Mouse (Mus musculus) kidney, postnatal 0 days (tissue): ENCODE data around the gene Pik3r1. TPM values are rescaled to one million over a fixed set of nuclear protein-coding genes. Genes with fewer than 3 reads are reported as not detected.

Experiments
- ATAC-seq: fragments of 200-750 bp; cut with Nextera tagmentation; replicated peaks from 2 replicates; pipeline ENCODE4 v1.8.0; 2017; ENCODE audit warnings: low read depth, moderate number of reproducible peaks, moderate TSS enrichment, moderate library complexity; ENCODE audit not compliant: low FRiP score
- DNase-seq: peaks from one replicate; pipeline ENCODE4 v3.0.0-alpha.2; 2016; ENCODE audit warnings: low spot score
- H3K27ac ChIP-seq: fragments of 300-500 bp; sonication (generic); 2 replicates; pipeline ENCODE4 v1.5.1; 2014; ENCODE audit warnings: mild to moderate bottlenecking
- H3K27me3 ChIP-seq: fragments of 300-500 bp; sonication (generic); 2 replicates; pipeline ENCODE4 v1.6.1; 2014; ENCODE audit warnings: low read length, mixed read lengths; ENCODE audit not compliant: insufficient read depth
- H3K36me3 ChIP-seq: fragments of 300-500 bp; sonication (generic); 2 replicates; pipeline ENCODE4 v1.6.1; 2014; ENCODE audit warnings: low read length, mixed read lengths; ENCODE audit not compliant: insufficient read depth
- H3K4me1 ChIP-seq: fragments of 300-500 bp; sonication (generic); replicated peaks from 2 replicates; pipeline ENCODE4 v1.6.1; 2014; ENCODE audit warnings: antibody characterized with exemption, low read length, mixed read lengths; ENCODE audit not compliant: insufficient read depth
- H3K4me2 ChIP-seq: fragments of 300-500 bp; sonication (generic); 2 replicates; pipeline ENCODE4 v1.6.1; 2014; ENCODE audit warnings: mild to moderate bottlenecking, low read length, moderate library complexity, mixed read lengths
- H3K4me3 ChIP-seq: fragments of 300-500 bp; sonication (generic); replicated peaks from 2 replicates; pipeline ENCODE4 v1.5.1; 2014; ENCODE audit warnings: low read depth, low read length
- H3K9ac ChIP-seq: fragments of 300-500 bp; sonication (generic); 2 replicates; pipeline ENCODE4 v1.6.1; 2014; ENCODE audit warnings: low read depth, low read length
- H3K9me3 ChIP-seq: fragments of 300-500 bp; sonication (generic); replicated peaks from 2 replicates; pipeline ENCODE4 v1.6.1; 2016; ENCODE audit warnings: low read length, inconsistent platforms, mixed read lengths
- CTCF ChIP-seq: IDR thresholded peaks from 2 replicates; pipeline ENCODE4 v1.5.1; 2016; ENCODE audit warnings: antibody characterized with exemption, low read depth, mild to moderate bottlenecking, moderate library complexity
- WGBS: fragments of 180-500 bp; shearing (Covaris S2); extraction: QIAGEN DNeasy Blood & Tissue Kit; methylation state at CpG from one replicate; pipeline ENCODE4 v1.1.7; 2014; 5-methylcytosine and 5-hydroxymethylcytosine counted together
- polyA plus RNA-seq: library from polyadenylated mRNA; unstranded; fragments of >200 nt; fragmentation: Nextera tagmentation; extraction: Ambion mirVana; gene quantifications from 2 replicates; pipeline ENCODE4 v1.2.1, GENCODE M21; 2015

Gene Pik3r1
- polyA plus RNA-seq, 1 experiment from 2014 or later = 30.3 TPM

GRCm38 (mm10) chr13:101755228-101755627 lies 12.8 kb downstream of the Pik3r1 start:
- peaks cover 39% of the 10 kb centered on the region for H3K4me1 ChIP-seq
- no peak overlapping the region for H3K4me3 ChIP-seq
- no peaks in the 10 kb centered on the region for H3K9me3 ChIP-seq
- peaks cover 6% of the 10 kb centered on the region; the same call in 1 of the 2 replicates for H3K36me3 ChIP-seq
- ATAC-seq (no peak), DNase-seq (no peak)
- TF ChIP-seq CTCF = no peak
- 64% methylated on average over 2 of the region's 2 CpGs for WGBS
- H3K4me2 ChIP-seq = no peak overlapping the region
- H3K9ac ChIP-seq = no peak overlapping the region
- no peak overlapping the region for H3K27ac ChIP-seq
- no peaks in the 10 kb centered on the region for H3K27me3 ChIP-seq

GRCm38 (mm10) chr13:101753639-101754038 lies 14.4 kb downstream of the Pik3r1 start:
- ATAC-seq (peak; percentile 76; the same call in 1 of the 2 replicates), DNase-seq (no peak)
- 43% methylated on average over 6 of the region's 6 CpGs for WGBS
- Histone ChIP-seq H3K27ac (no peak overlapping the region), H3K9ac (no peak overlapping the region), H3K4me2 (no peak overlapping the region), H3K36me3 (peaks cover 6% of the 10 kb centered on the region; the same call in 1 of the 2 replicates), H3K9me3 (no peaks in the 10 kb centered on the region), H3K4me3 (no peak overlapping the region), H3K27me3 (no peaks in the 10 kb centered on the region), H3K4me1 (peaks cover 26% of the 10 kb centered on the region)
- no peak for TF ChIP-seq CTCF

GRCm38 (mm10) chr13:101751816-101752215 lies 16.2 kb downstream of the Pik3r1 start:
- DNase-seq = no peak
- WGBS = 79% methylated on average over 4 of the region's 4 CpGs
- peaks cover 6% of the 10 kb centered on the region; the same call in 1 of the 2 replicates for H3K36me3 ChIP-seq
- H3K4me2 ChIP-seq = no peak overlapping the region
- H3K4me3 ChIP-seq = no peak overlapping the region
- peaks cover 22% of the 10 kb centered on the region; the same call in 1 of the 2 replicates for H3K4me1 ChIP-seq
- no peaks in the 10 kb centered on the region for H3K27me3 ChIP-seq
- TF ChIP-seq CTCF = no peak
- H3K9ac ChIP-seq = no peak overlapping the region
- ATAC-seq = no peak
- no peak overlapping the region for H3K27ac ChIP-seq
- H3K9me3 ChIP-seq = no peaks in the 10 kb centered on the region

DNA sequence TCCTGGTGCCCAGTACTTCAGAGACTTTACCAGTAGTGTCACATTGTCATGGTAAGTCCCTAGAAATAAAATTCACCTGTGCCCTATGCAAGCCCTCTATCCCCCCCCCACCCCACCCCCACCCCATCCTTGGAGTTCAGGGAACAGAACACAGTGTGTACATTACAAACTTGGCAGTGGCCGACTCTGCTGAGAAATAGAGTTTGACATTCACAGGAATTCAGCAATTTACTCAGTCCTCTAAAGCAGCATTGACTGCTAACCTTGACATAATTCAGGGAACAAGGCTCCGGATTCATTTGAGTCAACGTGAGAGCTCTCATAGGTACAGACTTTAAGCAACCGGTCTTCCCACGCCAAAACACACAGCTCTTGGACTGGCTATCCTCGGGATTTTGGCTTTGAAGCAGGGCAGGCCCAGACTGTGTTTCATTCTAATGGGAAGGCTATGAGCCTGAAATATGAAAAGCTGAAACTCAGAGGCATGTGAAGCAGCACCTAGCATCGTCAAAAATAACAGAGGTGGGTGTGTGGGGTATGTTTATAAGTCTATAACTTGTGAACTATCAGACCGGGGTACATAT lies 21.9 kb downstream of the Pik3r1 start:
- no peak for TF ChIP-seq CTCF
- Histone ChIP-seq H3K4me3 (no peak overlapping the region), H3K36me3 (no peaks in the 10 kb centered on the region), H3K9me3 (no peaks in the 10 kb centered on the region), H3K4me1 (peaks cover 6% of the 10 kb centered on the region; the same call in 1 of the 2 replicates), H3K9ac (no peak overlapping the region), H3K27me3 (no peaks in the 10 kb centered on the region), H3K4me2 (no peak overlapping the region), H3K27ac (no peak overlapping the region)
- DNase-seq (no peak), ATAC-seq (no peak)
- WGBS = 77% methylated on average over 8 of the region's 8 CpGs

DNA sequence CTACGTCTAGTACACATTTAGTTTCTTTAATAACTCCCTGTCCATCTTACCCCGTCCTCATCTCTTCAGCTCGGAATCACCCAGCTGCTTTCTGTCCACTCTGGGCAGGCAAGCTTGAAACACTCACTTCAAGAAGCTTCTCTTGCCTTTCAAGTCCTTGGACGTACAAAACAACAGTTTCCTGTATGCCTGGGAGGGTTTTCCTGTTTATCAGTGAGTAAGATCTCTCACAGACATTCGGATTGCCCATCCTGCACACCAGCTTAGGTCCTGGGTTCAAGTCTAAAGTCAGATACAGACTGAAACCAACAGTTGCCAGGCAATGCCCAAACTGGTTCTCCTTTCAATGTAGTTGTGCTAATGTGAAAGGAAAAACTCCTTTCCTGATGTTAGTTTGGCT lies 23.1 kb downstream of the Pik3r1 start:
- peaks cover 8% of the 10 kb centered on the region for H3K4me1 ChIP-seq
- no peak overlapping the region for H3K4me2 ChIP-seq
- WGBS = 45% methylated on average over 5 of the region's 5 CpGs
- H3K36me3 ChIP-seq = no peaks in the 10 kb centered on the region
- no peak overlapping the region for H3K4me3 ChIP-seq
- no peaks in the 10 kb centered on the region for H3K27me3 ChIP-seq
- ATAC-seq (no peak), DNase-seq (no peak)
- no peak overlapping the region for H3K9ac ChIP-seq
- H3K9me3 ChIP-seq = no peaks in the 10 kb centered on the region
- no peak overlapping the region for H3K27ac ChIP-seq
- TF ChIP-seq CTCF = no peak

- Histone ChIP-seq H3K4me1 (peaks cover 15% of the 10 kb centered on the region), H3K27ac (no peak overlapping the region), H3K9me3 (no peaks in the 10 kb centered on the region), H3K9ac (no peak overlapping the region), H3K27me3 (no peaks in the 10 kb centered on the region), H3K36me3 (no peaks in the 10 kb centered on the region), H3K4me3 (no peak overlapping the region), H3K4me2 (no peak overlapping the region)
- DNase-seq (no peak), ATAC-seq (no peak)
- TF ChIP-seq CTCF = no peak
- WGBS = 77% methylated on average over 2 of the region's 2 CpGs
Measured at GRCm38 (mm10) chr13:101744053-101744452, 24.0 kb downstream of the Pik3r1 start.

DNA sequence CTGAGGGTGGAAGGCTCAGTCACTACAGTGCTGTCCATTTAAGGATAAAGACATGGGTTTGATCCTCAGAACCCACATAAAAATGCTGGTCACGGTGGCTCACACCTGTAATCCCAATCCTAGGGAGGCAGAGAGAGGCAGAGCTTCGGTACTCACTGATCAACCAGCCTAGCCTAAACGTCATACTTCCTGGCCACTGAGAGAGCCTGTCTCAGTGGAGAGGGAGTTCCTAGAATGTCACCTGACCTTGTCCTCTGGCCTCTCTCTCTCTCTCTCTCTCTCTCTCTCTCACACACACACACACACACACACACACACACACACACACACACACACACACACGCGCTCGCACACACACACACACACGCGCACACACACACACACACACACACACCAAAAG lies 24.8 kb downstream of the Pik3r1 start:
- Histone ChIP-seq H3K4me3 (no peak overlapping the region), H3K27ac (no peak overlapping the region), H3K36me3 (no peaks in the 10 kb centered on the region), H3K27me3 (no peaks in the 10 kb centered on the region), H3K4me1 (peaks cover 20% of the 10 kb centered on the region), H3K9me3 (no peaks in the 10 kb centered on the region), H3K9ac (no peak overlapping the region), H3K4me2 (no peak overlapping the region)
- no peak for TF ChIP-seq CTCF
- 69% methylated on average over 8 of the region's 8 CpGs for WGBS
- no peak for ATAC-seq
- DNase-seq = no peak
